Mouse (Mus musculus) heart, adult 2 months (tissue): ENCODE measurements around the gene Gkap1. TPM values are rescaled to one million over a fixed set of nuclear protein-coding genes. Genes with fewer than 3 reads are reported as not detected.

Experiments used
- DNase-seq, 2 experiments: peaks; one replicate each; pipeline ENCODE4 v3.0.0; 2021
- H3K27ac ChIP-seq: fragments of 200-600 bp; 2 replicates; pipeline ENCODE4 v1.8.1; 2022
- H3K27me3 ChIP-seq: fragments of 200-500 bp; 2 replicates; pipeline ENCODE4 v1.6.1; 2012; ENCODE audit warnings: mild to moderate bottlenecking, low read length, inconsistent platforms, mixed read lengths; ENCODE audit not compliant: control insufficient read depth, insufficient read depth
- H3K36me3 ChIP-seq: fragments of 200-500 bp; 2 replicates; pipeline ENCODE4 v1.6.1; 2012; ENCODE audit warnings: low read length, inconsistent platforms; ENCODE audit not compliant: control insufficient read depth, insufficient read depth
- H3K4me1 ChIP-seq: fragments of 200-500 bp; 2 replicates; pipeline ENCODE4 v1.6.1; 2011; ENCODE audit warnings: low read length; ENCODE audit not compliant: control insufficient read depth, insufficient read depth
- H3K4me3 ChIP-seq: fragments of 200-600 bp; 2 replicates; pipeline ENCODE4 v1.8.1; 2022
- H3K79me2 ChIP-seq: fragments of 200-500 bp; replicated peaks from 2 replicates; pipeline ENCODE4 v1.6.1; 2012; ENCODE audit warnings: mild to moderate bottlenecking, inconsistent platforms, low read length, moderate library complexity, mixed read lengths; ENCODE audit not compliant: control insufficient read depth, insufficient read depth
- H3K9ac ChIP-seq: fragments of 200-500 bp; 2 replicates; pipeline ENCODE4 v1.6.1; 2012; ENCODE audit warnings: low read depth, mild to moderate bottlenecking, control low read depth, inconsistent platforms, low read length, mixed read lengths
- CTCF ChIP-seq: fragments of 200-600 bp; IDR thresholded peaks from 2 replicates; pipeline ENCODE4 v1.8.1; 2022; ENCODE audit warnings: antibody characterized with exemption, mild to moderate bottlenecking, moderate library complexity
- EP300 ChIP-seq: fragments of 200-500 bp; IDR thresholded peaks from 2 replicates; pipeline ENCODE4 v1.6.1; 2011; ENCODE audit warnings: low read depth, low read length, control low read depth; ENCODE audit not compliant: insufficient read depth
- POLR2A ChIP-seq: fragments of 200-500 bp; IDR thresholded peaks from 2 replicates; pipeline ENCODE4 v1.6.1; 2011; ENCODE audit warnings: mild to moderate bottlenecking, low read depth, low read length, control low read depth; ENCODE audit not compliant: insufficient read depth
- WGBS: fragments of 180-500 bp; shearing (Covaris S2); methylation state at CpG from one replicate; pipeline ENCODE4 v1.1.7; 2018; 5-methylcytosine and 5-hydroxymethylcytosine counted together
- intact Hi-C: fragments of 180-260 bp; cut with DNase I; formaldehyde crosslinking; loops from one replicate; pipeline ENCODE4 v1.15.1; 2025
- polyA plus RNA-seq: library from polyadenylated mRNA; depleted of rRNA; stranded (reverse); fragments of >200 nt; gene quantifications from 2 replicates; pipeline ENCODE4 v1.2.3, GENCODE M21; 2012
- total RNA-seq, 2 experiments: library from RNA; stranded (reverse); gene quantifications; 2 replicates each; pipeline ENCODE4 v1.2.3; 2021

The Gkap1 gene
- total and polyA plus RNA-seq, 3 experiments: 4.7 to 28.3 (median 21.8) TPM

- intact Hi-C loops: no loop called here
- Histone ChIP-seq H3K4me1 (no peaks in the 10 kb centered on the region), H3K9ac (no peak overlapping the region), H3K27me3 (no peaks in the 10 kb centered on the region), H3K4me3 (no peak overlapping the region), H3K36me3 (no peaks in the 10 kb centered on the region), H3K27ac (no peak overlapping the region), H3K79me2 (no peaks in the 10 kb centered on the region)
- TF ChIP-seq POLR2A (no peak), EP300 (no peak), CTCF (no peak)
- 59% methylated on average over 5 of the region's 5 CpGs for WGBS
- no peak for DNase-seq
Observed at GRCm38 (mm10) chr13:58292811-58293210, 17.3 kb upstream of the Gkap1 start.

- WGBS: 85% methylated on average over 1 of the region's 1 CpGs
- no peak for TF ChIP-seq POLR2A
- peak; percentile 50 for TF ChIP-seq CTCF
- Histone ChIP-seq H3K79me2 (no peaks in the 10 kb centered on the region), H3K36me3 (no peaks in the 10 kb centered on the region), H3K27ac (no peak overlapping the region), H3K4me3 (no peak overlapping the region), H3K9ac (no peak overlapping the region), H3K4me1 (no peaks in the 10 kb centered on the region), H3K27me3 (peaks cover 4% of the 10 kb centered on the region; the same call in 1 of the 2 replicates)
- no peak for DNase-seq
- intact Hi-C loops: loop anchor here (2.0 to 5.0 kb wide), 2 partner anchors 99 to 277 kb away; no protein-coding TSS in a partner anchor
Observed at GRCm38 (mm10) chr13:58289308-58289707, 13.8 kb upstream of the Gkap1 start.

- Histone ChIP-seq H3K9ac (no peak overlapping the region), H3K79me2 (no peaks in the 10 kb centered on the region), H3K4me1 (no peaks in the 10 kb centered on the region), H3K4me3 (no peak overlapping the region), H3K36me3 (no peaks in the 10 kb centered on the region), H3K27ac (no peak overlapping the region), H3K27me3 (peaks cover 4% of the 10 kb centered on the region; the same call in 1 of the 2 replicates)
- 13% methylated on average over 13 of the region's 13 CpGs for WGBS
- peak; percentile 72 to 87 for DNase-seq
- TF ChIP-seq EP300: peak; percentile 68; the same call in 1 of the 2 replicates
- peak; percentile 98 for TF ChIP-seq CTCF
- TF ChIP-seq POLR2A: no peak
- intact Hi-C loops: loop anchor here (1.0 to 5.0 kb wide), 4 partner anchors 101 to 301 kb away; no protein-coding TSS in a partner anchor
Observed at GRCm38 (mm10) chr13:58287822-58288221, 12.3 kb upstream of the Gkap1 start.

- H3K27ac ChIP-seq: no peak overlapping the region
- no peaks in the 10 kb centered on the region for H3K4me1 ChIP-seq
- H3K4me3 ChIP-seq: no peak overlapping the region
- no peaks in the 10 kb centered on the region for H3K79me2 ChIP-seq
- H3K9ac ChIP-seq: no peak overlapping the region
- 72% methylated on average over 4 of the region's 4 CpGs for whole genome bisulfite sequencing
- peaks cover 4% of the 10 kb centered on the region; the same call in 1 of the 2 replicates for H3K27me3 ChIP-seq
- DNase-seq: no peak
- no peaks in the 10 kb centered on the region for H3K36me3 ChIP-seq
- TF ChIP-seq CTCF (no peak), POLR2A (no peak), EP300 (no peak)
- intact Hi-C loops: no loop called here
Observed at GRCm38 (mm10) chr13:58283466-58283865, 8.0 kb upstream of the Gkap1 start.

GRCm38 (mm10) chr13:58281936-58282335, 6.4 kb upstream of the Gkap1 start:
- intact Hi-C loops: no loop called here
- Histone ChIP-seq H3K4me1 (no peaks in the 10 kb centered on the region), H3K36me3 (no peaks in the 10 kb centered on the region), H3K4me3 (no peak overlapping the region), H3K27ac (no peak overlapping the region), H3K79me2 (no peaks in the 10 kb centered on the region), H3K9ac (no peak overlapping the region), H3K27me3 (peaks cover 4% of the 10 kb centered on the region; the same call in 1 of the 2 replicates)
- no peak for DNase-seq
- TF ChIP-seq POLR2A (no peak), EP300 (no peak), CTCF (no peak)
- 66% methylated on average over 4 of the region's 4 CpGs for WGBS

- Histone ChIP-seq H3K36me3 (no peaks in the 10 kb centered on the region), H3K27ac (no peak overlapping the region), H3K4me1 (no peaks in the 10 kb centered on the region), H3K79me2 (no peaks in the 10 kb centered on the region), H3K27me3 (peaks cover 4% of the 10 kb centered on the region; the same call in 1 of the 2 replicates), H3K4me3 (no peak overlapping the region), H3K9ac (no peak overlapping the region)
- TF ChIP-seq CTCF: no peak
- TF ChIP-seq EP300: no peak
- intact Hi-C loops: no loop called here
- 88% methylated on average over 3 of the region's 3 CpGs for WGBS
- no peak for DNase-seq
Observed at GRCm38 (mm10) chr13:58280528-58280927, 5.0 kb upstream of the Gkap1 start.
